Mouse (Mus musculus) liver, adult 2 months (tissue): Measurements from ENCODE around the gene Tnk1.

Source experiments
- CTCF ChIP-seq: fragments of 200-500 bp; IDR thresholded peaks from 2 replicates; pipeline ENCODE4 v1.5.1; 2011; ENCODE audit warnings: low read depth, low read length, control low read depth
- POLR2A ChIP-seq: fragments of 200-500 bp; IDR thresholded peaks from 2 replicates; pipeline ENCODE4 v1.6.1; 2011; ENCODE audit warnings: low read length, control low read depth; ENCODE audit not compliant: insufficient read depth; ENCODE audit errors: extremely low read depth

DNA sequence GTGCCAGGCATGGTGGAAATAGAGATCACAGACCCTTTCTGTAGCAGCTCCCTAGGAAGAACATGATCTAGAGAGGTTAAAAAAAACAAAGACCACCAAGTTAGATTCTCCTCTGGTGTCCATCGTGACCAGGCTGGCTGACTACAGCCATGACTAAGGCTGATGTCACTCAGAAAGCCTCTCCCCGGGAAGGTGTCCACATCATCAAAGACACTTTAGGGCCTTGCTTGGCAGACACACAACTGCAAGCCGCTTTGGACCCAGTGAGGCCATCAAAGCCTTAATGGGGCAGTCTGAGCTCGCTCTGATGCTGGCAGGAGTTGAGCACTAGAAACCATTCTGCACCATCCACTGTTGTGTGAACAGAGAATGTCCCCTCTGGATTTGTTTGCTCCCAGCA, 13.9 kb upstream of the Tnk1 start:
- TF ChIP-seq POLR2A, result no peak
- TF ChIP-seq CTCF, result no peak
